Mouse (Mus musculus): ENCODE measurements around the gene Gpr35. TPM values are rescaled to one million over a fixed set of nuclear protein-coding genes. Genes with fewer than 3 reads are reported as not detected.

Gpr35 gene
- polyA plus RNA-seq, 1 experiment from 2014 or later, result 0.55 TPM

- no peak for ATAC-seq
- no peaks in the 10 kb centered on the region for H3K36me3 ChIP-seq (ENCODE audit: control insufficient read depth, insufficient read depth, low read length)
- no peak overlapping the region for H3K9ac ChIP-seq (ENCODE audit: low read depth, low read length)
- no peak overlapping the region for H3K27ac ChIP-seq (ENCODE audit: low read depth, low read length)
- WGBS, result 80% methylated on average over 4 of the region's 4 CpGs
- no peaks in the 10 kb centered on the region for H3K4me1 ChIP-seq (ENCODE audit: control insufficient read depth, insufficient read depth, low read depth, low read length)
- H3K4me3 ChIP-seq (ENCODE audit: low read length), result no peak overlapping the region
- H3K27me3 ChIP-seq (replicated peaks; ENCODE audit: control insufficient read depth, insufficient read depth, low read length), result no peaks in the 10 kb centered on the region
- H3K4me2 ChIP-seq (ENCODE audit: low read length), result no peak overlapping the region
- H3K9me3 ChIP-seq (ENCODE audit: control insufficient read depth, low read length), result no peaks in the 10 kb centered on the region
These were observed 38.2 kb downstream of the Gpr35 start for GRCm38 (mm10) chr1:92988894-92989293.

- Histone ChIP-seq H3K4me2 (ENCODE audit: low read length) (no peak overlapping the region), H3K27me3 (replicated peaks; ENCODE audit: control insufficient read depth, insufficient read depth, low read length) (no peaks in the 10 kb centered on the region), H3K27ac (ENCODE audit: low read depth, low read length) (no peak overlapping the region), H3K36me3 (ENCODE audit: control insufficient read depth, insufficient read depth, low read length) (no peaks in the 10 kb centered on the region), H3K4me1 (ENCODE audit: control insufficient read depth, insufficient read depth, low read depth, low read length) (no peaks in the 10 kb centered on the region), H3K4me3 (ENCODE audit: low read length) (no peak overlapping the region), H3K9ac (ENCODE audit: low read depth, low read length) (no peak overlapping the region), H3K9me3 (ENCODE audit: control insufficient read depth, low read length) (no peaks in the 10 kb centered on the region)
- 80% methylated on average over 4 of the region's 4 CpGs for WGBS
- ATAC-seq, result no peak
These were observed 39.2 kb downstream of the Gpr35 start for GRCm38 (mm10) chr1:92989891-92990290.

DNA sequence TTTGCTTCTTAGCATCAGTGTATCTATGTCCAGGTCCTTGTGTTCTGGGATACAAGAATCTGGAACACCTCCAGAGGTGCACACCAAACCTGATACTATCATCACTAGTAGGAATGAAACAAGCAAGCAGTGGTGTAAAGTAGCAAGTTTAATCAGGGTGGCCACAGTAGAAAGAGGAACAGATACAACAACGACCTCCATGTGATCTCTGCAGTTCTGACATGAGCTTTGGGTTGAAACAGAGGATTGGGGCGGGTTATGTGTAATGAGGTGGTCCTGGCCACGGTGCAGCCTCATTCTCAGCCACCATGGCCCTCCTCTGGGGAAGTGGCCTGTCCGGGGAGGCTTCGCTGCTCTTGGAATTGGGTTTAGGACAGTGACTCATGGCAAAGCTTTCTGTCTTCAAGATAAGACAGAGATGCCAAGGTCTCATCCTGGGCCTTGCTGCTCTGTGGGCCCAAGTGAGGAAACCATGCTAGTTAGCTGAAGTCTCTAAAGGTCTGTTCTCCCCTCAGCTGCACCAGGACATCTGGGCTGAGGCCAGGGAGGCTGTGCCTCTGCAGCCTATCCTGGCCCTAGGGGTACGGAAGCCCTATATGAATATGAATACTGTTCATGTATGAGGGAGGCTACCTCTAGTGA lies 41.7 kb downstream of the Gpr35 start:
- no peak for ATAC-seq
- Histone ChIP-seq H3K4me3 (ENCODE audit: low read length) (no peak overlapping the region), H3K9me3 (ENCODE audit: control insufficient read depth, low read length) (no peaks in the 10 kb centered on the region), H3K4me1 (ENCODE audit: control insufficient read depth, insufficient read depth, low read depth, low read length) (no peaks in the 10 kb centered on the region), H3K27me3 (replicated peaks; ENCODE audit: control insufficient read depth, insufficient read depth, low read length) (no peaks in the 10 kb centered on the region), H3K9ac (ENCODE audit: low read depth, low read length) (no peak overlapping the region), H3K36me3 (ENCODE audit: control insufficient read depth, insufficient read depth, low read length) (no peaks in the 10 kb centered on the region), H3K27ac (ENCODE audit: low read depth, low read length) (no peak overlapping the region), H3K4me2 (ENCODE audit: low read length) (no peak overlapping the region)
- WGBS, result 83% methylated on average over 6 of the region's 6 CpGs

DNA sequence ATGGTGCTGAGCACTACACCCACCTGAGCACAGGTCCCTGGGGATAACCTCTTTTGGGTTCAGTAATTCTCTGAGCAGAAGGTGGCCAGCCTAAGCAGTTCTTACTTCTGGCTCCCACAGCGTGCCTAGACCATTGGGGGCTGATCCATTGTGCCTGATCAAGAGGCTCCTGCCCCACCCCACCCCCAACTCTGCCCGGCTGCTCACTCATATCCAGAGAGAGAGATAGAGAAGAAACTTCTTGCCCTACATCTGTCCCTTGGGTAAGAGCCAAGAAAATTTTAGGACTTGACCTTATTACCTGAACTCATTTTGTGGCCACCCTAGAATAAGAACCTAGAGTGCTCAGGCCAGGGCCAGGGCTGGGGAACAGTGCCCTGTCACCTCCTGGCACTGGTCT lies 42.2 kb downstream of the Gpr35 start:
- ATAC-seq, result no peak
- WGBS, result 64% methylated on average over 2 of the region's 2 CpGs

DNA sequence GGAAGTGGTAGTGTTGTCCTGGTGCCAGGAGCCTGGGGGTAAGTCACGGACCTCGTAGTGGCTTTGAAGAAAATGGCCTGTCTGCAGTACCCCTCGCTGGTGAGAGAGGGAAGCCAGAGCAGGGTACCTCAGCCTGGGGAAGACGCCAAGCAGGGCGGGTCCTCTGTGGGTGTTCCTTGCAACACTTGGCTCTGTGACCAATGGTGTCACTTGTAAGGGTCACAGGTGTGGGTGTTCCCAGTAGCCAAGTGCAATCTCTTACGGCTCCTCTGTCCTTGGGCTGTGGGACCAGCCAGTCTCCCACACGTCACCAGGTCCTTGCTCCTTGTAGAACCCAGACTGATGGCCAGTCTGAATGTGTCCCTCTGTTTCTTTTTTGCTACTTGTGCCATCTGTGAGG lies 55.4 kb downstream of the Gpr35 start, which contains the start of gene Aqp12:
TSS of gene Aqp12 (plus strand) at position 274 of the 400 bp plus-strand sequence.
- H3K27ac ChIP-seq (ENCODE audit: low read depth, low read length), result no peak within 1 kb of the TSS
- no peaks in the 10 kb centered on the region for H3K36me3 ChIP-seq (ENCODE audit: control insufficient read depth, insufficient read depth, low read length)
- no peak within 1 kb of the TSS for H3K4me3 ChIP-seq (ENCODE audit: low read length)
- H3K9ac ChIP-seq (ENCODE audit: low read depth, low read length), result no peak within 1 kb of the TSS
- no peaks in the 10 kb centered on the region for H3K27me3 ChIP-seq (replicated peaks; ENCODE audit: control insufficient read depth, insufficient read depth, low read length)
- no peaks in the 10 kb centered on the region for H3K4me1 ChIP-seq (ENCODE audit: control insufficient read depth, insufficient read depth, low read depth, low read length)
- 71% methylated on average over 7 of the region's 7 CpGs for WGBS
- no peaks in the 10 kb centered on the region for H3K9me3 ChIP-seq (ENCODE audit: control insufficient read depth, low read length)
- no peak within 1 kb of the TSS for H3K4me2 ChIP-seq (ENCODE audit: low read length)
- ATAC-seq, result no peak

More for the DNA sequence above, 42.2 kb downstream of the Gpr35 start:
- Histone ChIP-seq H3K9ac (ENCODE audit: low read depth, low read length) (no peak overlapping the region), H3K27ac (ENCODE audit: low read depth, low read length) (no peak overlapping the region), H3K4me2 (ENCODE audit: low read length) (no peak overlapping the region), H3K9me3 (ENCODE audit: control insufficient read depth, low read length) (no peaks in the 10 kb centered on the region), H3K36me3 (ENCODE audit: control insufficient read depth, insufficient read depth, low read length) (no peaks in the 10 kb centered on the region), H3K4me3 (ENCODE audit: low read length) (no peak overlapping the region), H3K4me1 (ENCODE audit: control insufficient read depth, insufficient read depth, low read depth, low read length) (no peaks in the 10 kb centered on the region), H3K27me3 (replicated peaks; ENCODE audit: control insufficient read depth, insufficient read depth, low read length) (no peaks in the 10 kb centered on the region)

- no peaks in the 10 kb centered on the region for H3K9me3 ChIP-seq (ENCODE audit: control insufficient read depth, low read length)
- ATAC-seq, result no peak
- no peaks in the 10 kb centered on the region for H3K4me1 ChIP-seq (ENCODE audit: control insufficient read depth, insufficient read depth, low read depth, low read length)
- H3K36me3 ChIP-seq (ENCODE audit: control insufficient read depth, insufficient read depth, low read length), result no peaks in the 10 kb centered on the region
- no peaks in the 10 kb centered on the region for H3K27me3 ChIP-seq (replicated peaks; ENCODE audit: control insufficient read depth, insufficient read depth, low read length)
- H3K9ac ChIP-seq (ENCODE audit: low read depth, low read length), result no peak overlapping the region
- H3K4me2 ChIP-seq (ENCODE audit: low read length), result no peak overlapping the region
- H3K4me3 ChIP-seq (ENCODE audit: low read length), result no peak overlapping the region
- H3K27ac ChIP-seq (ENCODE audit: low read depth, low read length), result no peak overlapping the region
- 63% methylated on average over 4 of the region's 4 CpGs for WGBS
These were observed 58.5 kb downstream of the Gpr35 start for GRCm38 (mm10) chr1:93009196-93009595.

DNA sequence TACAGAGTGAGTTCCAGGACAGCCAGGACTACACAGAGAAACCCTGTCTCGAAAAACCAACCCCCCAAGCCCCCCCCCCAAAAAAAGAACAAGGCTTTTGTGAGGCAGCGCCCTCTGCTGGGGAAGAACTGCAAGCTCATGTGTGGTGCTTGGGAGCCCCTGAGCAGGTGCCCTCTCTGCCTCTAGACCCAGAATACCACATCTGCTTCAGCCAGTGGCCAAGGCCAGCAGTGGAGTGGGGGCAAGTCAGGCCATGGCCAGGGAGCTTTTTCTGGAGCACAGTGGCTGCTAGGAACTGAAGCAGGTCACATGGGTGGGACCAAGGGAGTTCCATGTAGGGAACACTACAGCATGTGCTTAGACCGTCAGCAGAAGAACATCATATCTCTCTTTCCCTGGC lies 60.1 kb downstream of the Gpr35 start:
- H3K4me1 ChIP-seq (ENCODE audit: control insufficient read depth, insufficient read depth, low read depth, low read length), result no peaks in the 10 kb centered on the region
- no peaks in the 10 kb centered on the region for H3K36me3 ChIP-seq (ENCODE audit: control insufficient read depth, insufficient read depth, low read length)
- no peaks in the 10 kb centered on the region for H3K27me3 ChIP-seq (replicated peaks; ENCODE audit: control insufficient read depth, insufficient read depth, low read length)
- H3K9ac ChIP-seq (ENCODE audit: low read depth, low read length), result no peak overlapping the region
- 25% methylated on average over 3 of the region's 3 CpGs for WGBS
- ATAC-seq, result no peak
- H3K4me3 ChIP-seq (ENCODE audit: low read length), result no peak overlapping the region
- no peak overlapping the region for H3K27ac ChIP-seq (ENCODE audit: low read depth, low read length)
- no peaks in the 10 kb centered on the region for H3K9me3 ChIP-seq (ENCODE audit: control insufficient read depth, low read length)
- H3K4me2 ChIP-seq (ENCODE audit: low read length), result no peak overlapping the region

- H3K36me3 ChIP-seq (ENCODE audit: control insufficient read depth, insufficient read depth, low read length), result no peaks in the 10 kb centered on the region
These were observed 61.5 kb downstream of the Gpr35 start for GRCm38 (mm10) chr1:93012103-93012585.

DNA sequence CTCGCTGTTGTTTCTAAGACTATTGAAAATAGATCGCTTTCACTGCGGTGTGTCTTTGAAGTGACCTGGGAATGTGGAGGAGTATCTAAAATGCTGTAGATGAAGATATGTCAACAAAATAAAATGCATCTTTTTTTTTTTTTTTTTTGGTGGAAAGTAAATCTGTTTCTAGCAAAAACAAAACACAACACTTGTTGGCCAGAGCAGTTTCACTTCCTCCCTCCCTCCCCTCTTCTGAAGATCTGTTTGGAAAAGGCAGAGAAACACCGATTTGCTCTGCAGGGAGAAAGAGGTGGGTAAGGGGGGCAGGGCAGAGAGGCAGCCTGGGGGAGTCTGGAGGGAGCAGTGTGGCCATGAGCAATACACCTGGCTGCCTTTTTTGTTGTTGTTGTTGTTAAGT lies 62.7 kb downstream of the Gpr35 start:
- Histone ChIP-seq H3K27ac (ENCODE audit: low read depth, low read length) (no peak overlapping the region), H3K4me3 (ENCODE audit: low read length) (no peak overlapping the region), H3K36me3 (ENCODE audit: control insufficient read depth, insufficient read depth, low read length) (peaks cover 9% of the 10 kb centered on the region; the same call in 1 of the 2 replicates), H3K4me1 (ENCODE audit: control insufficient read depth, insufficient read depth, low read depth, low read length) (no peaks in the 10 kb centered on the region), H3K9me3 (ENCODE audit: control insufficient read depth, low read length) (no peaks in the 10 kb centered on the region), H3K9ac (ENCODE audit: low read depth, low read length) (no peak overlapping the region), H3K4me2 (ENCODE audit: low read length) (no peak overlapping the region), H3K27me3 (replicated peaks; ENCODE audit: control insufficient read depth, insufficient read depth, low read length) (no peaks in the 10 kb centered on the region)
- WGBS, result 86% methylated on average over 4 of the region's 4 CpGs
- ATAC-seq, result no peak

More at GRCm38 (mm10) chr1:93012103-93012585, 61.5 kb downstream of the Gpr35 start:
- 76% methylated on average over 7 of the region's 7 CpGs for WGBS
- no peak for ATAC-seq
- H3K27me3 ChIP-seq (replicated peaks; ENCODE audit: control insufficient read depth, insufficient read depth, low read length), result no peaks in the 10 kb centered on the region
- no peak overlapping the region for H3K9ac ChIP-seq (ENCODE audit: low read depth, low read length)
- no peak overlapping the region for H3K27ac ChIP-seq (ENCODE audit: low read depth, low read length)
- no peak overlapping the region for H3K4me2 ChIP-seq (ENCODE audit: low read length)
- no peaks in the 10 kb centered on the region for H3K4me1 ChIP-seq (ENCODE audit: control insufficient read depth, insufficient read depth, low read depth, low read length)
- no peak overlapping the region for H3K4me3 ChIP-seq (ENCODE audit: low read length)
- H3K9me3 ChIP-seq (ENCODE audit: control insufficient read depth, low read length), result no peaks in the 10 kb centered on the region
